Mouse (Mus musculus): Measurements from ENCODE around the gene Fam13a. TPM values are rescaled to one million over a fixed set of nuclear protein-coding genes. Genes with fewer than 3 reads are reported as not detected.

The Fam13a gene
- polyA plus RNA-seq, 1 experiment from 2014 or later = 13.7 TPM

DNA sequence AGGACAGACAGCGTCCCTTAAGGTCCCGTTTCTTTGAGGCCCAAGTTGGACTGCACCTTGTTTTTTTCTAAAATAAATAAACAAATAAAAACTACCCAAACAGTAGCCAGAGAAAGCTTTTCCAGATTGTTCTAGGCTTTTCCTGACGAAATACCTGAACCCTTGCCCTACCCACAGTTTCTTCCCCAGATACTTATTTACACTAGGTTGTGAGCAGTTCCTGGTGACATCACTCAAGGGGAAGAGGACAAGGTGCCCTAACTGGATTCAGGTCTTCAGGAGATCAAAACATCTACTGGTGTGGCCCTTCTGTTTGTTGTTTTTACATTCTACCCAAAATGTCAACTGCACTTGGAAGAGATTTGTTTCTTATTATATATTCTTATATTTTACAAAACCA, 457 bp upstream of the Fam13a start:
- H3K27ac ChIP-seq (replicated peaks) = peak overlapping the region; percentile 86
- no peak for ATAC-seq (ENCODE audit: low FRiP score)
- H3K27me3 ChIP-seq (replicated peaks) = no peaks in the 10 kb centered on the region
- no peaks in the 10 kb centered on the region for H3K9me3 ChIP-seq (replicated peaks)
- no peaks in the 10 kb centered on the region for H3K36me3 ChIP-seq
- 43% methylated on average over 3 of the region's 3 CpGs for WGBS
- H3K4me1 ChIP-seq = peaks cover 15% of the 10 kb centered on the region
- H3K4me2 ChIP-seq = peak overlapping the region; percentile 61
- peak overlapping the region; percentile 69 for H3K4me3 ChIP-seq (replicated peaks)
- peak overlapping the region; percentile 71; the same call in 1 of the 2 replicates for H3K9ac ChIP-seq (replicated peaks)

DNA sequence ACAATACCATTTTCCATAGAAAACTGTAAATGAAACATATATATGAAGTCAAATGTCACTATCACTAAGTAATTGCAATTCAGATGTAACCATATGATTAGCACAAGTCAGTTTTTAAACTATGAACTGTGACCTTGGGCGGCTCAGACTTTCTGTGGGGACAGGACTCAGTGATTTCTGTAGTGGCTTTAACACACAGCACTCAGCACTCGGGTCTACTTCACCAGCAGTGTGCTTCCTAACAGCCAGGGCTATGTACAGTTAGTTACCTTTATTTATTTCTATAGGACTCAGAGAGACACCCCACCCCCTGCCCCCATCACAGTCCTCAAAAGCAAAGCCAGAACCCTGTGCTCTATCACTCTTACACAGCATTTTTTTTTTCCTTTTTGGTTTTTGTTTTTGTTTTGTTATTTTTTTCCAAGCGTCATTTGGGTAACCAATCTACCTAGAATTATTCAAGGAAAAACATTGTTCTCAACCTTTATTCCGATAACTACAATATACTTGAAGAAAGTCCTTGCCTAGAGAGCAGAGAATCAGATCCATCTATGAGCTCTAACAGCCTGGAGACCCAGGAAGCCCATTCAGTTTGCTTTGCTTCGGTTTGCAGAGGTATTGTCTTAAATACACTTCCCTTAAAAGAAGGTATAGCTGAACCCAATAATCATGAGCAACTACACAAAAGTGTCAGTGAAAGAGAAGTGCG, 740 bp downstream of the Fam13a start:
- Histone ChIP-seq H3K4me1 (peaks cover 15% of the 10 kb centered on the region), H3K27me3 (replicated peaks) (no peaks in the 10 kb centered on the region), H3K36me3 (no peaks in the 10 kb centered on the region), H3K4me2 (peak overlapping the region; percentile 61), H3K4me3 (replicated peaks) (peak overlapping the region; percentile 69), H3K27ac (replicated peaks) (peak overlapping the region; percentile 86), H3K9me3 (replicated peaks) (no peaks in the 10 kb centered on the region), H3K9ac (replicated peaks) (peak overlapping the region; percentile 71)
- peak; percentile 70 for ATAC-seq (ENCODE audit: low FRiP score)
- WGBS = 41% methylated on average over 6 of the region's 6 CpGs

DNA sequence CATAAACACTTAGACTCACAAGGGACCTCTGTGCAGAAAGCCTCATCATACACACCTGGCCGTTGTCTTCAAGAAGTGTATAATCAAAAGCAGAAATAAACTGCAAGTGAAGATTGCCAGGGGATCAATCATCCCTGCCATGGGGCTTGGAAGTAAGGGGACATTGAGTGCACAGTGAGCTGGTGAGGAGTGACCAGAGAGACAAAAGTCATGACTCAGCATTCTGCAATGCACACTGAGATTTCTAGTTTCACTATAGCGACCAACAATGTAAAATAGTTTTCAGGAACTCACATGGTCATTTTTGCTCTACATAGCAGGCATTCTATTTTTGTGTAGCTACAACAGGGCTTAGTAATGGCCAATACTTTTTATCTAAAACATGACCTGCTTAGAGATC, 1.7 kb downstream of the Fam13a start:
- 0 out of 2 replicates have a peak overlapping the region, but pooled peaks have one; percentile 0 for H3K4me3 ChIP-seq (replicated peaks)
- no peaks in the 10 kb centered on the region for H3K27me3 ChIP-seq (replicated peaks)
- WGBS = 76% methylated on average over 2 of the region's 2 CpGs
- H3K4me1 ChIP-seq = peaks cover 15% of the 10 kb centered on the region
- no peak overlapping the region for H3K27ac ChIP-seq (replicated peaks)
- H3K4me2 ChIP-seq = peak overlapping the region; percentile 61
- no peak for ATAC-seq (ENCODE audit: low FRiP score)
- no peak overlapping the region for H3K9ac ChIP-seq (replicated peaks)
- no peaks in the 10 kb centered on the region for H3K36me3 ChIP-seq
- H3K9me3 ChIP-seq (replicated peaks) = no peaks in the 10 kb centered on the region

GRCm38 (mm10) chr6:59020346-59020745, 4.0 kb downstream of the Fam13a start:
- H3K9me3 ChIP-seq (replicated peaks) = no peaks in the 10 kb centered on the region
- H3K27me3 ChIP-seq (replicated peaks) = no peaks in the 10 kb centered on the region
- H3K4me1 ChIP-seq = peaks cover 15% of the 10 kb centered on the region
- H3K4me2 ChIP-seq = no peak overlapping the region
- WGBS = 89% methylated on average over 2 of the region's 2 CpGs
- no peak for ATAC-seq (ENCODE audit: low FRiP score)
- H3K36me3 ChIP-seq = no peaks in the 10 kb centered on the region
- no peak overlapping the region for H3K9ac ChIP-seq (replicated peaks)
- H3K4me3 ChIP-seq (replicated peaks) = no peak overlapping the region
- no peak overlapping the region for H3K27ac ChIP-seq (replicated peaks)

- no peak overlapping the region for H3K4me2 ChIP-seq
- ATAC-seq (ENCODE audit: low FRiP score) = no peak
- 80% methylated on average over 1 of the region's 1 CpGs for WGBS
- H3K27me3 ChIP-seq (replicated peaks) = no peaks in the 10 kb centered on the region
- H3K4me1 ChIP-seq = peaks cover 15% of the 10 kb centered on the region
- no peak overlapping the region for H3K27ac ChIP-seq (replicated peaks)
- no peak overlapping the region for H3K4me3 ChIP-seq (replicated peaks)
- H3K9ac ChIP-seq (replicated peaks) = no peak overlapping the region
- no peaks in the 10 kb centered on the region for H3K36me3 ChIP-seq
- H3K9me3 ChIP-seq (replicated peaks) = no peaks in the 10 kb centered on the region
Observed at GRCm38 (mm10) chr6:59019847-59020246, 4.5 kb downstream of the Fam13a start.

DNA sequence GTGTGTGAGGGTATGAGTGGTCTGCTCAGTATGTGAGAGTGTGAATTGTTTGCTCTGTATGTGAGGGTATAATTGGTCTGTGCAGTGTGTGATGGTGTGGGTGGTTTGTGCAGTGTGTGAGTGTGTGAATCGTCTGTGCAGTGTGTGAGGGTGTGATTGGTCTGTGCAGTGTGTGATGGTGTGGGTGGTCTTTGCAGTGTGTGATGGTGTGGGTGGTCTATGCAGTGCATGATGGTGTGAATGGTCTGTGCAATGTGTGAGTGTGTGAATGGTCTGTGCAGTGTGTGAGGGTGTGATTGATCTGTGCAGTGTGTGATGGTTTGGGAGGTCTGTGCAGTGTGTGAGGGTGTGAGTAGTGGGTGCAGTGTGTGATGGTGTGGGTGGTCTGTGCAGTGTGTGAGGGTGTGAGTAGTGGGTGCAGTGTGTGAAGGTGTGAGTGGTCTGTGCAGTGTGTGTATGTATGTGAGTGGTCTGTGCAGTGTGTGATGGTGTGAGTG, 8.0 kb downstream of the Fam13a start:
- no peak overlapping the region for H3K4me3 ChIP-seq (replicated peaks)
- H3K27me3 ChIP-seq (replicated peaks) = no peaks in the 10 kb centered on the region
- H3K27ac ChIP-seq (replicated peaks) = no peak overlapping the region
- no peak; the same call in 1 of the 2 replicates for ATAC-seq (ENCODE audit: low FRiP score)
- H3K4me2 ChIP-seq = no peak overlapping the region
- no peaks in the 10 kb centered on the region for H3K9me3 ChIP-seq (replicated peaks)
- no peak overlapping the region for H3K9ac ChIP-seq (replicated peaks)
- no peaks in the 10 kb centered on the region for H3K36me3 ChIP-seq
- WGBS = 77% methylated on average over 1 of the region's 1 CpGs
- H3K4me1 ChIP-seq = no peaks in the 10 kb centered on the region

DNA sequence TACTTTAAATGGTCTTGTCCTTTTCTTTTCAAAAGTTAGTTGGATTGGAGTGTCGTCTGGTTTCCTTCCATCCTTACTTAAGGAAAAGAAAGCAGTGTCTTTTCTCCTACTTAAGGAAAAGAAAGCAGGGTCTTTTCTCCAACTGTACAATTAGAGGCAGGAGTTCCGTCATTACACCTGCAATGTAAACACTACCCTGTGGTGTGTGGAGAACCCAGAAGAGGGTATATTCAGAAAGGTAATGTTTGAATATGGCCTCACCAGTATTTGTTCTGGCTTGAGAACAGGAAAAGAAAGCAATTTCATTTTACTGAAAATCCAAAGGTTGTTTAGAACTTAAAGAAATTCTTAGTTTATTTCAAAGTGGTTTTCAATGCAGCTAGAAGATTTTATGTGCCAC, 9.6 kb downstream of the Fam13a start:
- no peaks in the 10 kb centered on the region for H3K27me3 ChIP-seq (replicated peaks)
- H3K4me2 ChIP-seq = no peak overlapping the region
- no peaks in the 10 kb centered on the region for H3K9me3 ChIP-seq (replicated peaks)
- no peaks in the 10 kb centered on the region for H3K36me3 ChIP-seq
- no peak for ATAC-seq (ENCODE audit: low FRiP score)
- no peak overlapping the region for H3K9ac ChIP-seq (replicated peaks)
- no peaks in the 10 kb centered on the region for H3K4me1 ChIP-seq
- WGBS = 90% methylated on average over 2 of the region's 2 CpGs
- H3K4me3 ChIP-seq (replicated peaks) = no peak overlapping the region
- H3K27ac ChIP-seq (replicated peaks) = no peak overlapping the region

DNA sequence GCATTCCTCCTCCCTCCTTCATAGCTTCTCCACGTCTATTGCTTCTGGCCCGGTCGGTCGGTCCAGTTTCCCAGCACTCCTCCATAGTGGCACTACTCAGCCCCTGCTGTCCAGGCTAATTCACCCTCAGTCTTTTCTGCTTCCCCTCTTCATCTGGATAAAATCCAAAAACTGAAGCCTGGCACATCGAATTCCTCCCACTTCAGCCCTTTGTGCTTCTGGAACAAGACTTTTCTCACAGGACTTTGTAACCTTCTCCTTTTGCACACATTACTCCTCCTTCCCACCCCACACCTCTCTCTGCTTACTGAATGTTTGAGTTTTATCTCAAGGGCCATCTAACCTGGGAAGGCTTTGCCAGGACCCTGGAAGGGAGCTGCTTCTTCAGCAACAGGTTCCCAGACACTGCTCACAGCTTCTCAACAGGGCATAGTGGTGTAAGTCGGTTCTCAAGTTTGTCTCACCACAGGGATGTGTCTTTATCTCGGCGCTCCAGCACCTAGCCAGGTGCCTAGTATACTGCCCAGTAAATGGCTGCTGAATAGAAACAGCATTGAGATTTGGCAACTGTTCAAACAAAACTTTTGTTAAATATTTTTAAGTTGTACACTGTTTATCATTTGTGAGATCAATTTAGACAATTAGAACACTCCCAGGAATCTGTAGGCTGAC, 10.1 kb downstream of the Fam13a start:
- Histone ChIP-seq H3K9me3 (replicated peaks) (no peaks in the 10 kb centered on the region), H3K27me3 (replicated peaks) (no peaks in the 10 kb centered on the region), H3K4me2 (no peak overlapping the region), H3K4me3 (replicated peaks) (no peak overlapping the region), H3K36me3 (no peaks in the 10 kb centered on the region), H3K4me1 (no peaks in the 10 kb centered on the region), H3K27ac (replicated peaks) (no peak overlapping the region), H3K9ac (replicated peaks) (no peak overlapping the region)
- 78% methylated on average over 8 of the region's 8 CpGs for WGBS
- ATAC-seq (ENCODE audit: low FRiP score) = no peak

- H3K9me3 ChIP-seq (replicated peaks) = no peaks in the 10 kb centered on the region
- no peak overlapping the region for H3K27ac ChIP-seq (replicated peaks)
- no peak overlapping the region for H3K9ac ChIP-seq (replicated peaks)
- H3K4me1 ChIP-seq = no peaks in the 10 kb centered on the region
- ATAC-seq (ENCODE audit: low FRiP score) = no peak
- no peak overlapping the region for H3K4me3 ChIP-seq (replicated peaks)
- no peaks in the 10 kb centered on the region for H3K36me3 ChIP-seq
- 92% methylated on average over 3 of the region's 3 CpGs for WGBS
- H3K4me2 ChIP-seq = no peak overlapping the region
- H3K27me3 ChIP-seq (replicated peaks) = no peaks in the 10 kb centered on the region
Observed at GRCm38 (mm10) chr6:59010792-59011191, 13.6 kb downstream of the Fam13a start.

- no peak for ATAC-seq (ENCODE audit: low FRiP score)
- 94% methylated on average over 5 of the region's 5 CpGs for WGBS
- H3K9me3 ChIP-seq (replicated peaks) = no peaks in the 10 kb centered on the region
Observed at GRCm38 (mm10) chr6:59004630-59005029, 19.7 kb downstream of the Fam13a start.

DNA sequence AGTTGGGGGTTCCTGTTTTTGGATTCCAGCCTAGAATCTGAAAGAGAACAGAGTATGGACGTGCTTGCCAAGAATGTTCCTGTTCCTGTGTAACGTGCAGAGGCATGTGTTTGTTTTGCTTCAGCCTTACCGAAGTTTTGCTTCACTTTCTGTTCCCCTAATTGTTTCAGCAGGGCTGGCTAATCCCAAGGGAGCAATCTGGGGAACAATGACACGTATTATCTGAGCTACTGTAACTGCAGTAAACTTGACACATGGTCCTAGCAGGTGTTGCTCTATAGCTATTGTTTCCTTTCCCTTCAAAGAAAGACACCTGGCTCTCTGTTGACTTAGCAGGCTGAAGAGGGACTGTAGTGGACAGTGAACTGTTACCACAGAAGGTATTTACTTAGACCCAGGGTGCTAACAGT, 25.3 kb downstream of the Fam13a start:
- H3K4me1 ChIP-seq = peaks cover 6% of the 10 kb centered on the region; the same call in 1 of the 2 replicates
- H3K4me2 ChIP-seq = no peak overlapping the region
- WGBS = 31% methylated on average over 4 of the region's 4 CpGs
- no peaks in the 10 kb centered on the region for H3K36me3 ChIP-seq
- no peaks in the 10 kb centered on the region for H3K9me3 ChIP-seq (replicated peaks)
- no peaks in the 10 kb centered on the region for H3K27me3 ChIP-seq (replicated peaks)
- H3K4me3 ChIP-seq (replicated peaks) = no peak overlapping the region
- H3K9ac ChIP-seq (replicated peaks) = no peak overlapping the region
- H3K27ac ChIP-seq (replicated peaks) = 0 out of 2 replicates have a peak overlapping the region, but pooled peaks have one; percentile 49
- peak; percentile 28; the same call in 1 of the 2 replicates for ATAC-seq (ENCODE audit: low FRiP score)

More at GRCm38 (mm10) chr6:59004630-59005029, 19.7 kb downstream of the Fam13a start:
- Histone ChIP-seq H3K4me2 (no peak overlapping the region), H3K9ac (replicated peaks) (no peak overlapping the region), H3K27me3 (replicated peaks) (no peaks in the 10 kb centered on the region), H3K36me3 (no peaks in the 10 kb centered on the region), H3K4me1 (no peaks in the 10 kb centered on the region), H3K4me3 (replicated peaks) (no peak overlapping the region), H3K27ac (replicated peaks) (no peak overlapping the region)

- no peak overlapping the region for H3K27ac ChIP-seq (replicated peaks)
- H3K36me3 ChIP-seq = no peaks in the 10 kb centered on the region
- H3K27me3 ChIP-seq (replicated peaks) = no peaks in the 10 kb centered on the region
- no peak overlapping the region for H3K4me2 ChIP-seq
- H3K4me1 ChIP-seq = peaks cover 6% of the 10 kb centered on the region; the same call in 1 of the 2 replicates
- ATAC-seq (ENCODE audit: low FRiP score) = no peak
- no peaks in the 10 kb centered on the region for H3K9me3 ChIP-seq (replicated peaks)
- 71% methylated on average over 4 of the region's 4 CpGs for WGBS
- no peak overlapping the region for H3K4me3 ChIP-seq (replicated peaks)
- no peak overlapping the region for H3K9ac ChIP-seq (replicated peaks)
Observed at GRCm38 (mm10) chr6:58998528-58998927, 25.8 kb downstream of the Fam13a start.

Measured in neural tube, embryonic 15.5 days (tissue).